Mouse (Mus musculus): ENCODE data around the gene Cacna1a.

DNA sequence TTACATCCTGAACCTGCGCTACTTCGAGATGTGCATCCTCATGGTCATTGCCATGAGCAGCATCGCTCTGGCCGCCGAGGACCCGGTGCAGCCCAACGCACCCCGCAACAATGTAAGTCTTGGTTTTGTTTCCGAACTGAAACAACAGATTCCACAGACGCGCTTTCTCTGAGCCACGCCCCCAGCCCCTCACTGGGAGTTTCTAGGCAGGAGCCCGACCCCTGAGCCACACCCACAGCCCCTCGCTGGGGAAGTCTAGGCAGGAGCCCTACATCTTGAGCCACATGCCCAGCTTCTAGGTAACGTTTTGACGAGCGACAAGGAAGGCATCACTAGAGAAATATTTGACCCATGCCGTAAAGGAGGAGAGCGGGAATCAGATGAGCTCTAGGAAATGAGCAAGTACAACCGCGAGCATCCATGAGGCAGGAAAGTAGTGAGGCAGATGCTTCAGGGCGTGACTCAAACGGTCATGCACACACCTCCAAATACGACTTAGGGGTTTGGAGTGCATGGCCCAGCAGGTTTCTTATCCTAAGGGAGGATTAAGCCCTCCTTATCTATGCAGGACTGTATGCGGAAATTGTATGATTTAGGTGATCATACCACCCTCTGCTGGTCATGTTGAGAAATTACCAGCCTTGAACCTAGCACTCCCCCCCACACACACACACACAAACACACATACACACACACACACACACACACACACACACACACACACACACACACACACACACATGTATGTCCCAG, 181.9 kb downstream of the Cacna1a start:
- TF ChIP-seq ZNF384 (IDR thresholded peaks at IDR 0.05; ENCODE audit: low read depth, low read length) (no peak), ZC3H11A (IDR thresholded peaks at IDR 0.05; ENCODE audit: borderline replicate concordance, low read depth, low read length) (no peak; the same call in 1 of the 2 replicates), HCFC1 (IDR thresholded peaks at IDR 0.05; ENCODE audit: borderline replicate concordance, insufficient read depth, low read length) (no peak)

Data from ES-E14 (cell line).